Mouse (Mus musculus) heart, postnatal 25 days (tissue): ENCODE data around the gene Patj. TPM values are rescaled to one million over a fixed set of nuclear protein-coding genes. Genes with fewer than 3 reads are reported as not detected.

Source experiments
- DNase-seq: peaks from one replicate; pipeline ENCODE4 v3.0.0; 2022; ENCODE audit warnings: low spot score
- intact Hi-C: fragments of 180-260 bp; cut with DNase I; formaldehyde crosslinking; loops from one replicate; pipeline ENCODE4 v1.15.1; 2025
- total RNA-seq, 2 experiments: library from RNA; stranded (reverse); gene quantifications; 2 replicates each; pipeline ENCODE4 v1.2.3; 2021

Patj gene
- total RNA-seq, 2 experiments from 2014 or later: 14.8 to 15.1 TPM

GRCm38 (mm10) chr4:98560196-98560830 lies 164.7 kb downstream of the Patj start:
- no peak for DNase-seq
- intact Hi-C loops: no loop called here

GRCm38 (mm10) chr4:98563082-98563481 lies 167.5 kb downstream of the Patj start:
- intact Hi-C loops: no loop called here
- DNase-seq: no peak

- intact Hi-C loops: no loop called here
- no peak for DNase-seq
Observed at GRCm38 (mm10) chr4:98563506-98564195, 168.1 kb downstream of the Patj start.

- intact Hi-C loops: no loop called here
- DNase-seq: no peak
Observed at GRCm38 (mm10) chr4:98564196-98564865, 168.7 kb downstream of the Patj start.

- intact Hi-C loops: no loop called here
- no peak for DNase-seq
Observed at GRCm38 (mm10) chr4:98566741-98567140, 171.2 kb downstream of the Patj start.

- intact Hi-C loops: no loop called here
- no peak for DNase-seq
Observed at GRCm38 (mm10) chr4:98567457-98567856, 171.9 kb downstream of the Patj start.

- intact Hi-C loops: no loop called here
- no peak for DNase-seq
Observed at GRCm38 (mm10) chr4:98569904-98570303, 174.3 kb downstream of the Patj start.

- no peak for DNase-seq
Observed at GRCm38 (mm10) chr4:98577275-98577674, 181.7 kb downstream of the Patj start.

GRCm38 (mm10) chr4:98577957-98578541 lies 182.5 kb downstream of the Patj start:
- intact Hi-C loops: no loop called here

More at GRCm38 (mm10) chr4:98577275-98577674, 181.7 kb downstream of the Patj start:
- intact Hi-C loops: no loop called here

GRCm38 (mm10) chr4:98581456-98581855 lies 185.9 kb downstream of the Patj start:
- intact Hi-C loops: no loop called here
- DNase-seq: no peak

More at GRCm38 (mm10) chr4:98577957-98578541, 182.5 kb downstream of the Patj start:
- DNase-seq: no peak

- DNase-seq: no peak
- intact Hi-C loops: no loop called here
Observed at GRCm38 (mm10) chr4:98584023-98584422, 188.4 kb downstream of the Patj start.

- intact Hi-C loops: no loop called here
- no peak for DNase-seq
Observed at GRCm38 (mm10) chr4:98586303-98586702, 190.7 kb downstream of the Patj start.

- DNase-seq: no peak
- intact Hi-C loops: no loop called here
Observed at GRCm38 (mm10) chr4:98587686-98588085, 192.1 kb downstream of the Patj start.

- DNase-seq: no peak
- intact Hi-C loops: no loop called here
Observed at GRCm38 (mm10) chr4:98593961-98594360, 198.4 kb downstream of the Patj start.

- DNase-seq: no peak
- intact Hi-C loops: loop anchor here (5.0 kb wide), 1 partner anchor 41 kb away; no protein-coding TSS in a partner anchor
Observed at GRCm38 (mm10) chr4:98598546-98598971, 203.0 kb downstream of the Patj start.

GRCm38 (mm10) chr4:98599358-98599757 lies 203.8 kb downstream of the Patj start:
- no peak for DNase-seq

GRCm38 (mm10) chr4:98603131-98603530 lies 207.5 kb downstream of the Patj start:
- no peak for DNase-seq
- intact Hi-C loops: no loop called here

More at GRCm38 (mm10) chr4:98599358-98599757, 203.8 kb downstream of the Patj start:
- intact Hi-C loops: loop anchor here (5.0 kb wide), 1 partner anchor 42 kb away; no protein-coding TSS in a partner anchor

- DNase-seq: no peak
- intact Hi-C loops: no loop called here
Observed at GRCm38 (mm10) chr4:98610501-98610900, 214.9 kb downstream of the Patj start.

GRCm38 (mm10) chr4:98614395-98614794 lies 218.8 kb downstream of the Patj start:
- intact Hi-C loops: no loop called here
- DNase-seq: no peak

GRCm38 (mm10) chr4:98619199-98619598 lies 223.6 kb downstream of the Patj start:
- DNase-seq: no peak
- intact Hi-C loops: no loop called here
